Comparison of ENCODE assay signal across 8 mouse cellular contexts in genomic region chr5:34286516-34286915, GRCm38 (mm10). TPM values are rescaled to one million over a fixed set of nuclear protein-coding genes. Genes with fewer than 3 reads are reported as not detected.
DNase-seq lines count a peak whose midpoint lies in the region; ATAC-seq lines count a peak whose summit lies in the region.

No protein-coding gene starts in this region.

- peaks cover 9% of the 10 kb centered on the region; the same call in 1 of the 2 replicates for H3K4me1 ChIP-seq in neural tube, embryonic 11.5 days (ENCODE audit: control insufficient read depth, insufficient read depth, low read length)
- H3K4me1 ChIP-seq in embryonic facial prominence, embryonic 12.5 days = peaks cover 19% of the 10 kb centered on the region
- peaks cover 24% of the 10 kb centered on the region for H3K4me1 ChIP-seq in limb, embryonic 13.5 days
- H3K4me1 ChIP-seq in stomach, embryonic 15.5 days = peaks cover 26% of the 10 kb centered on the region

- WGBS in neural tube, embryonic 11.5 days = under 1% methylated on average over 11 of the region's 11 CpGs
- WGBS in embryonic facial prominence, embryonic 12.5 days = 4% methylated on average over 11 of the region's 11 CpGs
- WGBS in limb, embryonic 13.5 days = 2% methylated on average over 11 of the region's 11 CpGs
- WGBS in stomach, embryonic 15.5 days = 4% methylated on average over 11 of the region's 11 CpGs

- intact Hi-C loops in left cerebral cortex, postnatal 10 days (cut with DNase I) = loop anchor here (5.0 kb wide), 2 partner anchors 51 to 74 kb away; partner anchors contain the start of gene Rnf4

- H3K27ac ChIP-seq in neural tube, embryonic 11.5 days (ENCODE audit: low read depth, low read length) = no peak overlapping the region
- no peak overlapping the region for H3K27ac ChIP-seq in embryonic facial prominence, embryonic 12.5 days
- H3K27ac ChIP-seq in limb, embryonic 13.5 days = no peak overlapping the region
- H3K27ac ChIP-seq in stomach, embryonic 15.5 days = no peak overlapping the region

- no peaks in the 10 kb centered on the region for H3K36me3 ChIP-seq in neural tube, embryonic 11.5 days (ENCODE audit: control insufficient read depth, insufficient read depth, low read length)
- no peaks in the 10 kb centered on the region for H3K36me3 ChIP-seq in embryonic facial prominence, embryonic 12.5 days
- no peaks in the 10 kb centered on the region for H3K36me3 ChIP-seq in limb, embryonic 13.5 days
- H3K36me3 ChIP-seq in stomach, embryonic 15.5 days = no peaks in the 10 kb centered on the region

- no peak for ATAC-seq in neural tube, embryonic 11.5 days (ENCODE audit: insufficient read depth, low FRiP score, low TSS enrichment)
- no peak for ATAC-seq in embryonic facial prominence, embryonic 12.5 days (ENCODE audit: insufficient number of reproducible peaks, insufficient read depth, low FRiP score, low TSS enrichment)
- ATAC-seq in limb, embryonic 13.5 days (ENCODE audit: low FRiP score, low read depth) = no peak
- ATAC-seq in stomach, embryonic 15.5 days (ENCODE audit: insufficient read depth, low FRiP score, low read depth) = no peak

- peak overlapping the region; percentile 68 for H3K4me3 ChIP-seq in neural tube, embryonic 11.5 days (ENCODE audit: low read depth, low read length)
- peak overlapping the region; percentile 70; the same call in 1 of the 2 replicates for H3K4me3 ChIP-seq in embryonic facial prominence, embryonic 12.5 days
- peak overlapping the region; percentile 66 for H3K4me3 ChIP-seq in limb, embryonic 13.5 days
- peak overlapping the region; percentile 62 for H3K4me3 ChIP-seq in stomach, embryonic 15.5 days (replicated peaks)

- H3K4me2 ChIP-seq in neural tube, embryonic 11.5 days (ENCODE audit: low read depth) = peak overlapping the region; percentile 74
- H3K4me2 ChIP-seq in embryonic facial prominence, embryonic 12.5 days (replicated peaks) = peak overlapping the region; percentile 97; the same call in 1 of the 2 replicates
- H3K4me2 ChIP-seq in limb, embryonic 13.5 days (replicated peaks) = peak overlapping the region; percentile 97
- peak overlapping the region; percentile 98 for H3K4me2 ChIP-seq in stomach, embryonic 15.5 days

- H3K9me3 ChIP-seq in neural tube, embryonic 11.5 days (ENCODE audit: control insufficient read depth, low read length) = no peaks in the 10 kb centered on the region
- no peaks in the 10 kb centered on the region for H3K9me3 ChIP-seq in embryonic facial prominence, embryonic 12.5 days
- no peaks in the 10 kb centered on the region for H3K9me3 ChIP-seq in limb, embryonic 13.5 days
- H3K9me3 ChIP-seq in stomach, embryonic 15.5 days = no peaks in the 10 kb centered on the region

- peak; percentile 36 for DNase-seq in neural tube, embryonic 11.5 days (ENCODE audit: low spot score)
- no peak for DNase-seq in neural tube, embryonic 10.5 days (ENCODE audit: extremely low spot score, low spot score)
- no peak for DNase-seq in left cerebral cortex, postnatal 10 days (ENCODE audit: extremely low spot score in 1 of 2, low spot score in 2 of 2)
- DNase-seq in adrenal gland, adult (ENCODE audit: inconsistent age in 2 of 2, low spot score in 1 of 2) = no peak
- DNase-seq in right cerebral cortex, postnatal 4 days = no peak

- H3K27me3 ChIP-seq in neural tube, embryonic 11.5 days (ENCODE audit: control insufficient read depth, insufficient read depth, low read length) = peaks cover 9% of the 10 kb centered on the region
- H3K27me3 ChIP-seq in embryonic facial prominence, embryonic 12.5 days = peaks cover 69% of the 10 kb centered on the region
- peaks cover 83% of the 10 kb centered on the region for H3K27me3 ChIP-seq in limb, embryonic 13.5 days
- H3K27me3 ChIP-seq in stomach, embryonic 15.5 days (replicated peaks) = peaks cover 37% of the 10 kb centered on the region

- H3K9ac ChIP-seq in neural tube, embryonic 11.5 days (ENCODE audit: low read length) = peak overlapping the region; percentile 39; the same call in 1 of the 2 replicates
- no peak overlapping the region for H3K9ac ChIP-seq in embryonic facial prominence, embryonic 12.5 days
- no peak overlapping the region for H3K9ac ChIP-seq in limb, embryonic 13.5 days
- H3K9ac ChIP-seq in stomach, embryonic 15.5 days = no peak overlapping the region

RNA-seq across cellular contexts. Expression of gene Zfyve28, which starts 1.7 kb away (rescaled TPM):
- polyA plus RNA-seq in neural tube, embryonic 11.5 days (2014; fragmentation: Nextera tagmentation; extraction: Ambion mirVana) = 2.2 and 2.6 TPM in 2 replicates
- polyA plus RNA-seq in embryonic facial prominence, embryonic 12.5 days (2016; fragmentation: Nextera tagmentation; extraction: Ambion mirVana) = 1.5 and 2.4 TPM in 2 replicates
- polyA plus RNA-seq in limb, embryonic 13.5 days (2015; fragmentation: Nextera tagmentation; extraction: Ambion mirVana) = 0.93 and 1.3 TPM in 2 replicates
- 0.53 and 0.62 TPM in 2 replicates for polyA plus RNA-seq in stomach, embryonic 15.5 days (2015; fragmentation: Nextera tagmentation; extraction: Ambion mirVana)
- total RNA-seq in left cerebral cortex, postnatal 10 days (2021) = 10 to 100 TPM; 28.4 to 28.9 TPM

RNA-seq across cellular contexts. Expression of gene Cfap99, which starts 1.9 kb away (rescaled TPM):
- not detected in 2 replicates for polyA plus RNA-seq in neural tube, embryonic 11.5 days (2014; fragmentation: Nextera tagmentation; extraction: Ambion mirVana)
- not detected in 2 replicates for polyA plus RNA-seq in embryonic facial prominence, embryonic 12.5 days (2016; fragmentation: Nextera tagmentation; extraction: Ambion mirVana)
- polyA plus RNA-seq in limb, embryonic 13.5 days (2015; fragmentation: Nextera tagmentation; extraction: Ambion mirVana) = not detected in 2 replicates
- not detected in 2 replicates for polyA plus RNA-seq in stomach, embryonic 15.5 days (2015; fragmentation: Nextera tagmentation; extraction: Ambion mirVana)
- under 1 TPM; 0.26 to 0.51 TPM for total RNA-seq in left cerebral cortex, postnatal 10 days (2021)

RNA-seq across cellular contexts. Expression of gene Rnf4, which starts 49.6 kb away (rescaled TPM):
- polyA plus RNA-seq in neural tube, embryonic 11.5 days (2014; fragmentation: Nextera tagmentation; extraction: Ambion mirVana) = 189 and 197 TPM in 2 replicates
- polyA plus RNA-seq in embryonic facial prominence, embryonic 12.5 days (2016; fragmentation: Nextera tagmentation; extraction: Ambion mirVana) = 170 and 179 TPM in 2 replicates
- 172 and 174 TPM in 2 replicates for polyA plus RNA-seq in limb, embryonic 13.5 days (2015; fragmentation: Nextera tagmentation; extraction: Ambion mirVana)
- polyA plus RNA-seq in stomach, embryonic 15.5 days (2015; fragmentation: Nextera tagmentation; extraction: Ambion mirVana) = 138 and 151 TPM in 2 replicates
- total RNA-seq in left cerebral cortex, postnatal 10 days (2021) = 10 to 100 TPM; 91.0 to 92.9 TPM
